Mouse (Mus musculus): ENCODE measurements around the gene Anln. TPM values are rescaled to one million over a fixed set of nuclear protein-coding genes. Genes with fewer than 3 reads are reported as not detected.

Gene Anln
- total and polyA plus RNA-seq, 2 experiments: 0.23 to 1.2 TPM

GRCm38 (mm10) chr9:22372760-22373159 is 16.2 kb downstream of the Anln start:
- H3K27me3 ChIP-seq (ENCODE audit: control insufficient read depth, insufficient read depth, low read length): no peaks in the 10 kb centered on the region
- 98% methylated on average over 4 of the region's 4 CpGs for WGBS
- no peaks in the 10 kb centered on the region for H3K4me1 ChIP-seq (ENCODE audit: control insufficient read depth, insufficient read depth, low read length)
- no peak overlapping the region for H3K4me3 ChIP-seq (ENCODE audit: insufficient read depth, low read depth, low read length)
- H3K27ac ChIP-seq (replicated peaks; ENCODE audit: insufficient read depth, low read depth, low read length): no peak overlapping the region
- no peak for TF ChIP-seq POLR2A (IDR thresholded peaks at IDR 0.05; ENCODE audit: extremely low read depth, insufficient read depth, low read length)
- TF ChIP-seq CTCF (IDR thresholded peaks at IDR 0.05; ENCODE audit: low read depth, low read length): peak; percentile 13; the same call in 1 of the 2 replicates
- peak; percentile 12 for DNase-seq (ENCODE audit: extremely low read depth, low read depth, low spot score)
- no peak overlapping the region for H3K9ac ChIP-seq (ENCODE audit: low read depth, low read length)
- H3K36me3 ChIP-seq (ENCODE audit: control insufficient read depth, insufficient read depth, low read length): no peaks in the 10 kb centered on the region
- no peaks in the 10 kb centered on the region for H3K79me2 ChIP-seq (ENCODE audit: control insufficient read depth, insufficient read depth, low read length)

- H3K36me3 ChIP-seq (ENCODE audit: control insufficient read depth, insufficient read depth, low read length): no peaks in the 10 kb centered on the region
These were observed 21.0 kb downstream of the Anln start for GRCm38 (mm10) chr9:22368030-22368429.

GRCm38 (mm10) chr9:22366621-22367020 is 22.4 kb downstream of the Anln start:
- Histone ChIP-seq H3K9ac (ENCODE audit: low read depth, low read length) (no peak overlapping the region), H3K27me3 (ENCODE audit: control insufficient read depth, insufficient read depth, low read length) (no peaks in the 10 kb centered on the region), H3K36me3 (ENCODE audit: control insufficient read depth, insufficient read depth, low read length) (no peaks in the 10 kb centered on the region), H3K79me2 (ENCODE audit: control insufficient read depth, insufficient read depth, low read length) (no peaks in the 10 kb centered on the region), H3K4me1 (ENCODE audit: control insufficient read depth, insufficient read depth, low read length) (no peaks in the 10 kb centered on the region), H3K4me3 (ENCODE audit: insufficient read depth, low read depth, low read length) (no peak overlapping the region), H3K27ac (replicated peaks; ENCODE audit: insufficient read depth, low read depth, low read length) (no peak overlapping the region)
- no peak for DNase-seq (ENCODE audit: extremely low read depth, low read depth, low spot score)
- WGBS: 82% methylated on average over 10 of the region's 10 CpGs
- TF ChIP-seq CTCF (IDR thresholded peaks at IDR 0.05; ENCODE audit: low read depth, low read length) (no peak), POLR2A (IDR thresholded peaks at IDR 0.05; ENCODE audit: extremely low read depth, insufficient read depth, low read length) (no peak)

More at GRCm38 (mm10) chr9:22368030-22368429, 21.0 kb downstream of the Anln start:
- Histone ChIP-seq H3K27me3 (ENCODE audit: control insufficient read depth, insufficient read depth, low read length) (no peaks in the 10 kb centered on the region), H3K9ac (ENCODE audit: low read depth, low read length) (no peak overlapping the region), H3K79me2 (ENCODE audit: control insufficient read depth, insufficient read depth, low read length) (no peaks in the 10 kb centered on the region), H3K4me1 (ENCODE audit: control insufficient read depth, insufficient read depth, low read length) (no peaks in the 10 kb centered on the region), H3K27ac (replicated peaks; ENCODE audit: insufficient read depth, low read depth, low read length) (peak overlapping the region; percentile 18; the same call in 1 of the 2 replicates), H3K4me3 (ENCODE audit: insufficient read depth, low read depth, low read length) (peak overlapping the region; percentile 14; the same call in 1 of the 2 replicates)
- TF ChIP-seq POLR2A (IDR thresholded peaks at IDR 0.05; ENCODE audit: extremely low read depth, insufficient read depth, low read length) (no peak), CTCF (IDR thresholded peaks at IDR 0.05; ENCODE audit: low read depth, low read length) (no peak)
- 81% methylated on average over 6 of the region's 6 CpGs for whole genome bisulfite sequencing
- DNase-seq (ENCODE audit: extremely low read depth, low read depth, low spot score): no peak

- H3K4me3 ChIP-seq (ENCODE audit: insufficient read depth, low read depth, low read length): no peak overlapping the region
- no peaks in the 10 kb centered on the region for H3K27me3 ChIP-seq (ENCODE audit: control insufficient read depth, insufficient read depth, low read length)
- H3K79me2 ChIP-seq (ENCODE audit: control insufficient read depth, insufficient read depth, low read length): no peaks in the 10 kb centered on the region
- DNase-seq (ENCODE audit: extremely low read depth, low read depth, low spot score): no peak
- no peak overlapping the region for H3K9ac ChIP-seq (ENCODE audit: low read depth, low read length)
- no peaks in the 10 kb centered on the region for H3K36me3 ChIP-seq (ENCODE audit: control insufficient read depth, insufficient read depth, low read length)
- H3K4me1 ChIP-seq (ENCODE audit: control insufficient read depth, insufficient read depth, low read length): no peaks in the 10 kb centered on the region
- TF ChIP-seq POLR2A (IDR thresholded peaks at IDR 0.05; ENCODE audit: extremely low read depth, insufficient read depth, low read length) (no peak), CTCF (IDR thresholded peaks at IDR 0.05; ENCODE audit: low read depth, low read length) (no peak)
- 90% methylated on average over 2 of the region's 2 CpGs for WGBS
- no peak overlapping the region for H3K27ac ChIP-seq (replicated peaks; ENCODE audit: insufficient read depth, low read depth, low read length)
These were observed 22.8 kb downstream of the Anln start for GRCm38 (mm10) chr9:22366221-22366620.

GRCm38 (mm10) chr9:22360916-22361315 is 28.1 kb downstream of the Anln start:
- H3K79me2 ChIP-seq (ENCODE audit: control insufficient read depth, insufficient read depth, low read length): no peaks in the 10 kb centered on the region
- TF ChIP-seq POLR2A (IDR thresholded peaks at IDR 0.05; ENCODE audit: extremely low read depth, insufficient read depth, low read length) (no peak), CTCF (IDR thresholded peaks at IDR 0.05; ENCODE audit: low read depth, low read length) (no peak)
- WGBS: 94% methylated on average over 6 of the region's 6 CpGs
- no peak overlapping the region for H3K27ac ChIP-seq (replicated peaks; ENCODE audit: insufficient read depth, low read depth, low read length)
- no peaks in the 10 kb centered on the region for H3K36me3 ChIP-seq (ENCODE audit: control insufficient read depth, insufficient read depth, low read length)
- no peak for DNase-seq (ENCODE audit: extremely low read depth, low read depth, low spot score)
- H3K4me1 ChIP-seq (ENCODE audit: control insufficient read depth, insufficient read depth, low read length): no peaks in the 10 kb centered on the region
- H3K4me3 ChIP-seq (ENCODE audit: insufficient read depth, low read depth, low read length): no peak overlapping the region
- no peak overlapping the region for H3K9ac ChIP-seq (ENCODE audit: low read depth, low read length)
- no peaks in the 10 kb centered on the region for H3K27me3 ChIP-seq (ENCODE audit: control insufficient read depth, insufficient read depth, low read length)

- H3K4me1 ChIP-seq (ENCODE audit: control insufficient read depth, insufficient read depth, low read length): no peaks in the 10 kb centered on the region
- no peak overlapping the region for H3K27ac ChIP-seq (replicated peaks; ENCODE audit: insufficient read depth, low read depth, low read length)
- WGBS: 96% methylated on average over 3 of the region's 3 CpGs
- no peaks in the 10 kb centered on the region for H3K36me3 ChIP-seq (ENCODE audit: control insufficient read depth, insufficient read depth, low read length)
- no peak overlapping the region for H3K4me3 ChIP-seq (ENCODE audit: insufficient read depth, low read depth, low read length)
- no peak for DNase-seq (ENCODE audit: extremely low read depth, low read depth, low spot score)
- no peaks in the 10 kb centered on the region for H3K27me3 ChIP-seq (ENCODE audit: control insufficient read depth, insufficient read depth, low read length)
- H3K79me2 ChIP-seq (ENCODE audit: control insufficient read depth, insufficient read depth, low read length): no peaks in the 10 kb centered on the region
- H3K9ac ChIP-seq (ENCODE audit: low read depth, low read length): no peak overlapping the region
- TF ChIP-seq POLR2A (IDR thresholded peaks at IDR 0.05; ENCODE audit: extremely low read depth, insufficient read depth, low read length) (no peak), CTCF (IDR thresholded peaks at IDR 0.05; ENCODE audit: low read depth, low read length) (no peak)
These were observed 33.1 kb downstream of the Anln start for GRCm38 (mm10) chr9:22355919-22356318.
